12 mouse cellular contexts compared by ENCODE assay signal in genomic region chr1:167163486-167163885, GRCm38 (mm10).
DNase-seq lines count a peak whose midpoint lies in the region; ATAC-seq and TF ChIP-seq lines count a peak whose summit lies in the region.
"Had no signal": no experiment of that assay in that cellular context is flagged by ENCODE, and none has a peak within 500 bp of the region (broad histone marks: within the 10 kb centered on the region; RNA-seq: fewer than 3 reads in every experiment).

No protein-coding gene starts in this region.

- intact Hi-C loops in heart, postnatal 14 days (cut with DNase I), result no loop called here

- no peak overlapping the region for H3K9ac ChIP-seq in lung, embryonic 16.5 days (ENCODE audit: low read length)
- H3K9ac ChIP-seq in neural tube, embryonic 15.5 days (replicated peaks), result no peak overlapping the region
- H3K9ac ChIP-seq: hindbrain, embryonic 14.5 days had no signal

- 6% methylated on average over 3 of the region's 3 CpGs for WGBS in lung, embryonic 16.5 days
- 9% methylated on average over 3 of the region's 3 CpGs for WGBS in lung, adult 2 months
- 8% methylated on average over 3 of the region's 3 CpGs for WGBS in neural tube, embryonic 15.5 days

- H3K36me3 ChIP-seq in lung, embryonic 16.5 days (ENCODE audit: control insufficient read depth, insufficient read depth, low read length), result no peaks in the 10 kb centered on the region
- no peaks in the 10 kb centered on the region for H3K36me3 ChIP-seq in neural tube, embryonic 15.5 days

- no peak for TF ChIP-seq CTCF in lung, adult 2 months (IDR thresholded peaks at IDR 0.05; ENCODE audit: insufficient read depth, low read length)

- no peak overlapping the region for H3K27ac ChIP-seq in lung, embryonic 16.5 days (ENCODE audit: low read length)
- H3K27ac ChIP-seq in neural tube, embryonic 15.5 days (replicated peaks), result no peak overlapping the region
- H3K27ac ChIP-seq: hindbrain, embryonic 14.5 days had no signal

- ATAC-seq in lung, embryonic 16.5 days (ENCODE audit: low read depth), result peak; percentile 20; the same call in 1 of the 2 replicates
- ATAC-seq in neural tube, embryonic 15.5 days (ENCODE audit: low FRiP score), result no peak
- ATAC-seq: CD4-positive, CD25-positive, alpha-beta regulatory T cell, adult 4 months had no signal

- no peak overlapping the region for H3K4me3 ChIP-seq in lung, embryonic 16.5 days (ENCODE audit: low read length)
- no peak overlapping the region for H3K4me3 ChIP-seq in lung, adult 2 months (replicated peaks; ENCODE audit: extremely low read depth, low read depth, low read length)
- no peak overlapping the region for H3K4me3 ChIP-seq in neural tube, embryonic 15.5 days (replicated peaks)

- H3K4me1 ChIP-seq in lung, embryonic 16.5 days (replicated peaks; ENCODE audit: control insufficient read depth, insufficient read depth, low read length), result no peaks in the 10 kb centered on the region
- no peaks in the 10 kb centered on the region for H3K4me1 ChIP-seq in lung, adult 2 months (ENCODE audit: control insufficient read depth, insufficient read depth, low read length)
- H3K4me1 ChIP-seq in neural tube, embryonic 15.5 days, result peaks cover 5% of the 10 kb centered on the region; the same call in 1 of the 2 replicates

- H3K27me3 ChIP-seq in lung, embryonic 16.5 days (ENCODE audit: control insufficient read depth, insufficient read depth, low read depth, low read length), result no peaks in the 10 kb centered on the region
- H3K27me3 ChIP-seq in neural tube, embryonic 15.5 days (replicated peaks), result no peaks in the 10 kb centered on the region

- peak; percentile 88 for DNase-seq in heart, adult 11 months
- DNase-seq in heart, adult 8-10 months (ENCODE audit: low spot score), result no peak
- no peak for DNase-seq in lung, adult 2 months
- DNase-seq in embryo, embryonic 10 days (ENCODE audit: low spot score), result peak; percentile 21
- DNase-seq in heart, postnatal 14 days, result peak; percentile 9 to 12
- no peak for DNase-seq in natural killer cell, adult 2 months (ENCODE audit: low spot score in 2 of 2)
- DNase-seq: gastrocnemius, postnatal 36 days; thymus, postnatal 25 days had no signal

- no peak for TF ChIP-seq POLR2A in lung, adult 2 months (IDR thresholded peaks at IDR 0.05; ENCODE audit: borderline replicate concordance, extremely low read depth, low read depth, low read length)

- no peak overlapping the region for H3K4me2 ChIP-seq in lung, embryonic 16.5 days (ENCODE audit: low read depth, low read length)
- no peak overlapping the region for H3K4me2 ChIP-seq in neural tube, embryonic 15.5 days
- H3K4me2 ChIP-seq: hindbrain, embryonic 14.5 days had no signal

- H3K9me3 ChIP-seq in lung, embryonic 16.5 days (ENCODE audit: control insufficient read depth, low read length), result no peaks in the 10 kb centered on the region
- no peaks in the 10 kb centered on the region for H3K9me3 ChIP-seq in neural tube, embryonic 15.5 days (replicated peaks)

Comparison
In these comparisons a context has a peak if more than half of its experiments do, and no peak if none do; other contexts are left out.
1. DNase-seq: peak in heart, adult 11 months (single experiment), embryo, embryonic 10 days (single experiment) and heart, postnatal 14 days (2 of 2); none in heart, adult 8-10 months (single experiment), lung, adult 2 months (single experiment) and natural killer cell, adult 2 months (0 of 2).